Mouse (Mus musculus) right cerebral cortex, postnatal 4 days (tissue): ENCODE results near the gene Bglap.
"Not testable (repeated sequence)": the region's sequence is repeated elsewhere in the genome, so short reads cannot be mapped to it uniquely, and the experiment has no call there.

Experiments used
- DNase-seq: peaks from one replicate; pipeline ENCODE4 v3.0.0-alpha.2; 2022

The Bglap gene

GRCm38 (mm10) chr3:88393776-88394375 lies 9.6 kb upstream of the Bglap start:
- no peak for DNase-seq

- DNase-seq = not testable (repeated sequence)
Measured at GRCm38 (mm10) chr3:88382383-88382782, 1.9 kb downstream of the Bglap start.

GRCm38 (mm10) chr3:88381389-88382315 lies 2.6 kb downstream of the Bglap start:
- not testable (repeated sequence) for DNase-seq

- not testable (repeated sequence) for DNase-seq
Measured at GRCm38 (mm10) chr3:88378599-88378998, 5.7 kb downstream of the Bglap start, which contains the start of gene Bglap2. Gene Bglap2 (minus strand): TSS chr3:88378699.

- not testable (repeated sequence) for DNase-seq
Measured at GRCm38 (mm10) chr3:88376644-88377043, 7.6 kb downstream of the Bglap start.

GRCm38 (mm10) chr3:88375750-88376626 lies 8.3 kb downstream of the Bglap start:
- DNase-seq = not testable (repeated sequence)

GRCm38 (mm10) chr3:88372643-88373042 lies 11.6 kb downstream of the Bglap start, which contains the start of gene Bglap3:
Gene Bglap3 (minus strand): TSS chr3:88372743.
- DNase-seq = not testable (repeated sequence)

- not testable (repeated sequence) for DNase-seq
Measured at GRCm38 (mm10) chr3:88368511-88368910, 15.8 kb downstream of the Bglap start.

GRCm38 (mm10) chr3:88367517-88367916 lies 16.7 kb downstream of the Bglap start:
- DNase-seq = not testable (repeated sequence)

GRCm38 (mm10) chr3:88366830-88367428 lies 17.3 kb downstream of the Bglap start:
- peak; percentile 37 for DNase-seq

- no peak for DNase-seq
Measured at GRCm38 (mm10) chr3:88365705-88366361, 18.4 kb downstream of the Bglap start.

GRCm38 (mm10) chr3:88364337-88364736 lies 19.9 kb downstream of the Bglap start, which contains the start of gene Paqr6:
Gene Paqr6 (plus strand): TSS chr3:88364584.
- DNase-seq = peak; percentile 56

GRCm38 (mm10) chr3:88363700-88364099 lies 20.6 kb downstream of the Bglap start:
- no peak for DNase-seq

- no peak for DNase-seq
Measured at GRCm38 (mm10) chr3:88361612-88362313, 22.5 kb downstream of the Bglap start.

- DNase-seq = no peak
Measured at GRCm38 (mm10) chr3:88361096-88361495, 23.2 kb downstream of the Bglap start.

- no peak for DNase-seq
Measured at GRCm38 (mm10) chr3:88359989-88360388, 24.3 kb downstream of the Bglap start.

- DNase-seq = no peak
Measured at GRCm38 (mm10) chr3:88359584-88359983, 24.7 kb downstream of the Bglap start.

GRCm38 (mm10) chr3:88354396-88355165 lies 29.7 kb downstream of the Bglap start:
- DNase-seq = no peak

- DNase-seq = no peak
Measured at GRCm38 (mm10) chr3:88352907-88353306, 31.4 kb downstream of the Bglap start.

GRCm38 (mm10) chr3:88350732-88351131 lies 33.5 kb downstream of the Bglap start:
- DNase-seq = no peak
